Mouse (Mus musculus) heart, postnatal 0 days (tissue): ENCODE results near the gene Fubp1. TPM values are rescaled to one million over a fixed set of nuclear protein-coding genes. Genes with fewer than 3 reads are reported as not detected.
"Not testable (repeated sequence)": the region's sequence is repeated elsewhere in the genome, so short reads cannot be mapped to it uniquely, and the experiment has no call there.

Source experiments
- ATAC-seq: fragments of 200-750 bp; cut with Nextera tagmentation; 2 replicates; pipeline ENCODE4 v1.8.0; 2017; ENCODE audit warnings: low read depth, moderate number of reproducible peaks, moderate library complexity; ENCODE audit not compliant: insufficient read depth
- DNase-seq: peaks from one replicate; pipeline ENCODE4 v3.0.0-alpha.2; 2016; ENCODE audit warnings: low spot score
- H3K27ac ChIP-seq: fragments of 300-500 bp; sonication (generic); 2 replicates; pipeline ENCODE4 v1.5.1; 2014; ENCODE audit warnings: low read depth, mild to moderate bottlenecking
- H3K27me3 ChIP-seq: fragments of 300-500 bp; sonication (generic); 2 replicates; pipeline ENCODE4 v1.6.1; 2014; ENCODE audit warnings: low read length, mixed read lengths; ENCODE audit not compliant: control insufficient read depth, insufficient read depth
- H3K36me3 ChIP-seq: fragments of 300-500 bp; sonication (generic); replicated peaks from 2 replicates; pipeline ENCODE4 v1.6.1; 2014; ENCODE audit warnings: low read length, mixed read lengths; ENCODE audit not compliant: control insufficient read depth, insufficient read depth
- H3K4me1 ChIP-seq: fragments of 300-500 bp; sonication (generic); 2 replicates; pipeline ENCODE4 v1.6.1; 2014; ENCODE audit warnings: antibody characterized with exemption; ENCODE audit not compliant: control insufficient read depth, insufficient read depth
- H3K4me2 ChIP-seq: fragments of 300-500 bp; sonication (generic); 2 replicates; pipeline ENCODE4 v1.6.1; 2014; ENCODE audit warnings: low read depth, mild to moderate bottlenecking, low read length, moderate library complexity
- H3K4me3 ChIP-seq: fragments of 300-500 bp; sonication (generic); 2 replicates; pipeline ENCODE4 v1.5.1; 2014; ENCODE audit warnings: low read depth, low read length
- H3K9ac ChIP-seq: fragments of 300-500 bp; sonication (generic); replicated peaks from 2 replicates; pipeline ENCODE4 v1.6.1; 2014; ENCODE audit warnings: low read depth, low read length, mixed read lengths
- H3K9me3 ChIP-seq: fragments of 300-500 bp; sonication (generic); replicated peaks from 2 replicates; pipeline ENCODE4 v1.6.1; 2016; ENCODE audit warnings: low read length; ENCODE audit not compliant: control insufficient read depth
- CTCF ChIP-seq: IDR thresholded peaks from 2 replicates; pipeline ENCODE4 v1.5.1; 2016; ENCODE audit warnings: antibody characterized with exemption, control low read depth, low read depth
- EP300 ChIP-seq: IDR thresholded peaks from 2 replicates; pipeline ENCODE4 v1.6.1; 2016; ENCODE audit warnings: antibody characterized with exemption, low read depth
- WGBS: fragments of 180-500 bp; shearing (Covaris S2); extraction: QIAGEN DNeasy Blood & Tissue Kit; methylation state at CpG from one replicate; pipeline ENCODE4 v1.1.7; 2014; 5-methylcytosine and 5-hydroxymethylcytosine counted together
- polyA plus RNA-seq: library from polyadenylated mRNA; unstranded; fragments of >200 nt; fragmentation: Nextera tagmentation; extraction: Ambion mirVana; gene quantifications from 2 replicates; pipeline ENCODE4 v1.2.1, GENCODE M21; 2015
- total RNA-seq: library from RNA; depleted of rRNA; stranded (reverse); fragments of >200 nt; gene quantifications from 2 replicates; pipeline ENCODE4 v1.2.3, GENCODE M21; 2014; ENCODE audit warnings: low replicate concordance

The Fubp1 gene
- total and polyA plus RNA-seq, 2 experiments from 2014 or later, result 71.2 to 72.9 TPM

DNA sequence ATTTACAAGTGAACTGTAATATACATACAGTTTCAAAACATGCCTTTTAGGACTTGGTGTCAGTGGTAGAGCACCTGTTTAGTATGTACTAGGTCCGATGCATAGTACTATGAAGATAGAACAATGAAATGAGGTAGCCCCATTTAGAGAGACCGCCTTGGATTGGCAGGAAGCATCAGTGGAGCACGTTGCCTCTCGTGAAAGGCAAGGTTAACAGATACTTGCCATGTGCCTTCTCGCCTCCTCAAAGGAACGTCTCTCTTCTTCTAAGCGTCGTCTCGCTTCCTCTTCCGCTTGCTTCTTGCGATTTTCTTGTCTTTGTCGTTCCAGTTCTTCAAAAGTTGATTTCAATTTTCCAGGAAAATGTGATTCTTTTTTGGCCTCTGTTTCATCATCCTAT is 37.5 kb downstream of the Fubp1 start:
- WGBS, result 84% methylated on average over 12 of the region's 12 CpGs
- Histone ChIP-seq H3K4me3 (no peak overlapping the region), H3K9ac (no peak overlapping the region), H3K27ac (no peak overlapping the region), H3K27me3 (no peaks in the 10 kb centered on the region), H3K4me1 (no peaks in the 10 kb centered on the region), H3K4me2 (no peak overlapping the region), H3K9me3 (no peaks in the 10 kb centered on the region), H3K36me3 (peaks cover 67% of the 10 kb centered on the region)
- TF ChIP-seq EP300, result no peak
- TF ChIP-seq CTCF, result no peak
- no peak for DNase-seq
- no peak for ATAC-seq

DNA sequence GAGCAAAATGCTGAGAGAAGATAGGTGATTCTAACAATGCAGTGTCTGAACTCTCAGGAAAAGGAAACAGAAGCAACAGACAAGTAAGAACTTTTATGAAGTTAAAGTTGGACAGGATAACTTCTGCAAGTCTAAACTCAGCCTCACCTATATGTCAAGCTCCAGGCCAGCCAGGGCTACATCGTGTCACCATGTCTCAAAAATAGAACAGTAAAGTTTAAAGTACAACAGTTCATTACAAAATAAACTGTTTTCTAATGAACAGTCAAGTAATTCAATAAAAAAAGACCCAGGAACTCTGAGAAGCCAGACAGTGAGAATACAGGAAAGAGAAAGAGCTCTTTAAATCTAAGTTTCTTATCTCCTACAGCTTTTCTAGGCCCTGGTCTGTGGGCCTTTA is 40.3 kb downstream of the Fubp1 start:
- Histone ChIP-seq H3K9ac (no peak overlapping the region), H3K27me3 (no peaks in the 10 kb centered on the region), H3K4me1 (no peaks in the 10 kb centered on the region), H3K4me2 (no peak overlapping the region), H3K36me3 (peaks cover 67% of the 10 kb centered on the region), H3K27ac (no peak overlapping the region), H3K4me3 (no peak overlapping the region), H3K9me3 (no peaks in the 10 kb centered on the region)
- 59% methylated on average over 1 of the region's 1 CpGs for WGBS
- DNase-seq (no peak), ATAC-seq (no peak)
- no peak for TF ChIP-seq CTCF
- no peak for TF ChIP-seq EP300

DNA sequence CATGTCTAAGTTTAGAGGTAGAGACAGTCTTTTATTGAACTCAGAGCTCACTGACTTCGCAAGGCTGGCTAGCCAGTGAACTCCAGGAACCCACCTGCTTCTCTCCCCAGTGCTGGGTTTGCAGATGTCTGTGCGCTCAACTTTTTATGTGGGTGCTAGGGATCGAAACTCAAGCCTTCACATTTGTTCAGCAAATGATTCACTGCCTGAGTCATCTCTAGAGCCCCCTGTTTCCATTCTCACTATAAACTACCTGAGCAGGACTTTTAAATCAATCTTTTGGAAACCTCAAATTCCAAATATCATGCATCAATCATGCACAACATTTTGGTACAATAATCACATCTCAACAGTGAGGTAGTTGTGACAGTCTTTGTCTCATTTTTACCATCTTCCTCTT is 47.3 kb downstream of the Fubp1 start:
- H3K4me1 ChIP-seq, result peaks cover 7% of the 10 kb centered on the region
- no peaks in the 10 kb centered on the region for H3K27me3 ChIP-seq
- H3K9me3 ChIP-seq, result no peaks in the 10 kb centered on the region
- ATAC-seq (no peak), DNase-seq (no peak)
- H3K4me2 ChIP-seq, result no peak overlapping the region
- peaks cover 23% of the 10 kb centered on the region; the same call in 1 of the 2 replicates for H3K36me3 ChIP-seq
- no peak overlapping the region for H3K9ac ChIP-seq
- no peak overlapping the region for H3K4me3 ChIP-seq
- WGBS, result 64% methylated on average over 3 of the region's 3 CpGs
- TF ChIP-seq EP300 (no peak), CTCF (no peak)
- 0 out of 2 replicates have a peak overlapping the region, but pooled peaks have one; percentile 9 for H3K27ac ChIP-seq

DNA sequence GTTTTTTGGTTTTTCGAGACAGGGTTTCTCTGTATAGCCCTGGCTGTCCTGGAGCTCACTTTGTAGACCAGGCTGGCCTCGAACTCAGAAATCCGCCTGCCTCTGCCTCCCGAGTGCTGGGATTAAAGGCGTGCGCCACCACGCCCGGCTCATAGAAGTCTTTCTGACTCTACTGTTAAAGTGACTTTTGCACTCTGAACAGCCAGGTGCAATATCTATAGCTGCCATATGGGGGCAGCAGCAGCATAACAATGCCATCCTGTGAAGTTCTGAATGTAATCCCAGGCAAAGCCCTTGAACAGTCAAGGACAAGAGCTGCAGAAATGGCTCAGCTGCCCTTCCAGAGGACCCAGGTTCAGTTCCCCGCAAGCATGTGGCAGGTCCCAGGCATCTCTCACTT is 49.2 kb downstream of the Fubp1 start:
- ATAC-seq (peak; percentile 45), DNase-seq (peak; percentile 88)
- H3K27ac ChIP-seq, result peak overlapping the region; percentile 79
- peak overlapping the region; percentile 16; the same call in 1 of the 2 replicates for H3K4me2 ChIP-seq
- H3K36me3 ChIP-seq, H3K4me3 ChIP-seq, H3K9ac ChIP-seq, H3K9me3 ChIP-seq, H3K27me3 ChIP-seq: not testable (repeated sequence)
- H3K4me1 ChIP-seq, result peaks cover 12% of the 10 kb centered on the region
- TF ChIP-seq EP300, result 0 out of 2 replicates have a peak, but pooled peaks have one; percentile 62
- TF ChIP-seq CTCF, result peak; percentile 86
- WGBS, result 13% methylated on average over 7 of the region's 9 CpGs

DNA sequence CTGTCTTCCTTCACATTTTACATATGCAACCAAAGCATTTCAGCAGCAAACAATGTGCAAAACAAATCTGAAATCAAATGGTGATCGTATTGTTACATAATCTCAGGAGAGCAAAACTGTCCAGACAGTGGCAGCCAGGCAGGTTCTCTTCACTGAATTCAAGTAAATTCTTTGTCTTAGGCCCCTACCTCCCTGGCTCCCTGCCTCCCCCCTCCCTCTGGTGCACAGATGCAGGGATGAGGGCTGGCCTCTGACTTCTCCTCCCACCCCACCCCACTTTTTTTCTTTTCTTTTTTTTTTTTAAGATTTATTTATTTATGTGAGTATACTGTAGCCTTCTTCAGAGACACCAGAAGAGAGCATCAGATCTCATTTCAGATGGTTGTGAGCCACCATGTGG is 50.1 kb downstream of the Fubp1 start:
- ATAC-seq, result no peak
- H3K36me3 ChIP-seq, result 0 out of 2 replicates have a peak, but pooled peaks cover 3% of the 10 kb centered on the region
- TF ChIP-seq EP300 (no peak), CTCF (no peak)
- H3K9me3 ChIP-seq, result no peaks in the 10 kb centered on the region
- no peak overlapping the region for H3K4me3 ChIP-seq
- peak overlapping the region; percentile 79 for H3K27ac ChIP-seq
- H3K27me3 ChIP-seq, result no peaks in the 10 kb centered on the region
- 0 out of 2 replicates have a peak overlapping the region, but pooled peaks have one; percentile 16 for H3K4me2 ChIP-seq
- peaks cover 12% of the 10 kb centered on the region for H3K4me1 ChIP-seq
- 0 out of 2 replicates have a peak overlapping the region, but pooled peaks have one; percentile 11 for H3K9ac ChIP-seq
- WGBS, result 65% methylated on average over 1 of the region's 1 CpGs
- no peak for DNase-seq

DNA sequence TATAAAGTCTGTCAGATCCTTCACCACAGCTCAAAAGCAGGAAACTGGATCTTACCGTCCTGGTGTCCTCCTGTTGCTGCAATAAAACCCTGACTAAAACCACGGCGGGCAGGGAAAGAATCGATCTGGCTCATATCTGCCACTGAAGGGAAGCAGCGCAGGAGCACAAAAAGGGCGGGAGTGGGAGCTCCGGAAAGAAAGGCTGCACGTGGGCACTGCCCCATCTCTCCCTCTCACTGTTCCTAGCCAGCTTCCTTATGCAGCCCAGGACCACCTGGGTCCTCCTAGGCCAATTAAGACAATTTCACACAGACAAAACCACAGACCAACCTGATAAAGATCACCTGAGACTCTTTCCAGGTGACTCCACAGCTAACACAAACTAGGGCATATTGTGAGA is 51.2 kb downstream of the Fubp1 start:
- peak overlapping the region; percentile 71 for H3K4me3 ChIP-seq
- H3K9me3 ChIP-seq, result no peaks in the 10 kb centered on the region
- peak overlapping the region; percentile 99 for H3K27ac ChIP-seq
- no peak for TF ChIP-seq CTCF
- TF ChIP-seq EP300, result no peak
- ATAC-seq (no peak), DNase-seq (no peak)
- peaks cover 14% of the 10 kb centered on the region for H3K4me1 ChIP-seq
- WGBS, result 8% methylated on average over 8 of the region's 8 CpGs
- H3K36me3 ChIP-seq, result 0 out of 2 replicates have a peak, but pooled peaks cover 3% of the 10 kb centered on the region
- H3K9ac ChIP-seq, result peak overlapping the region; percentile 87
- H3K4me2 ChIP-seq, result peak overlapping the region; percentile 63
- H3K27me3 ChIP-seq, result no peaks in the 10 kb centered on the region
